Mouse (Mus musculus) cerebellum, adult 2 months (tissue): ENCODE data around the gene Mocs1.

Experiments
- CTCF ChIP-seq: fragments of 200-500 bp; IDR thresholded peaks from 2 replicates; pipeline ENCODE4 v1.5.1; 2011; ENCODE audit warnings: low read depth, mild to moderate bottlenecking, control low read depth, low read length, moderate library complexity, borderline replicate concordance; ENCODE audit not compliant: insufficient read depth
- POLR2A ChIP-seq: fragments of 200-500 bp; IDR thresholded peaks from 2 replicates; pipeline ENCODE4 v1.6.1; 2011; ENCODE audit warnings: low read length, control low read depth, borderline replicate concordance; ENCODE audit not compliant: insufficient read depth

- no peak for TF ChIP-seq CTCF
- TF ChIP-seq POLR2A: no peak
These were observed 11.5 kb downstream of the Mocs1 start for GRCm38 (mm10) chr17:49439706-49440105.
